23 mouse cellular contexts compared by ENCODE assay signal in the genomic region with DNA sequence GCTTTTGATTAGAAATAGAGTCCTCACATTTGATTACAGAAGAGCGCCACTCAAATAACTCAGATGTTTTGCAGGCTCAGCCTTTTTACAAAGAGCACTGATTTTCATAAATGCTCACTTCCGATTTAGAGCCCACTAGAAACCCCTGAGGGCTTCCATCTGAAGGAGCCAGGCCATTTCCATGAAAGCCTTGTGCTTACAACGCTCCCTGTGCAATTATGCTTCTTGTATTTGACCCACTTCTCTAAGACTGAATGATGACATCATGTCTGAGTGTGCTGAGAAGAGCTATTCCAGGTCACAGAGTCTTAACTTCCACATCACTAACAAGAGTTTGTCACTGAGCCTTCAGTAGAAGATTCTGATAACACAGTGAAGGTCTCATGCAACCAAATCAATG.
DNase-seq lines count a peak whose midpoint lies in the region; ATAC-seq and TF ChIP-seq lines count a peak whose summit lies in the region.
"Had no signal": no experiment of that assay in that cellular context is flagged by ENCODE, and none has a peak within 500 bp of the region (broad histone marks: within the 10 kb centered on the region; RNA-seq: fewer than 3 reads in every experiment).

No protein-coding gene starts in this region.

- no peak overlapping the region for H3K9ac ChIP-seq in forebrain, embryonic 14.5 days (ENCODE audit: low read length)
- H3K9ac ChIP-seq: heart, embryonic 15.5 days; hindbrain, embryonic 14.5 days; limb, embryonic 15.5 days; liver, embryonic 14.5 days; lung, embryonic 14.5 days; midbrain, embryonic 13.5 days; neural tube, embryonic 12.5 days had no signal

- peak; percentile 50 for ATAC-seq in forebrain, embryonic 14.5 days
- ATAC-seq: activated CD4-positive, CD25-positive, alpha-beta regulatory T cell, adult 4 months; midbrain, embryonic 13.5 days had no signal

- H3K4me2 ChIP-seq in forebrain, embryonic 14.5 days (ENCODE audit: low read length) = no peak overlapping the region
- H3K4me2 ChIP-seq: heart, embryonic 15.5 days; hindbrain, embryonic 14.5 days; limb, embryonic 15.5 days; lung, embryonic 14.5 days; midbrain, embryonic 13.5 days; neural tube, embryonic 12.5 days had no signal

- no peak for TF ChIP-seq CTCF in left cerebral cortex, adult 2 months (IDR thresholded peaks at IDR 0.05)

- 63% methylated on average over 3 of the region's 3 CpGs for whole genome bisulfite sequencing in forebrain, embryonic 14.5 days
- 81% methylated on average over 3 of the region's 3 CpGs for WGBS in forebrain, embryonic 10.5 days
- WGBS in embryonic facial prominence, embryonic 10.5 days = 51% methylated on average over 3 of the region's 3 CpGs

- intact Hi-C loops in left cerebral cortex, adult 2 months (cut with DNase I) = no loop called here

- no peak overlapping the region for H3K27ac ChIP-seq in forebrain, embryonic 14.5 days (ENCODE audit: low read depth, low read length)
- no peak overlapping the region for H3K27ac ChIP-seq in forebrain, embryonic 10.5 days
- no peak overlapping the region for H3K27ac ChIP-seq in embryonic facial prominence, embryonic 10.5 days (replicated peaks)
- no peak overlapping the region for H3K27ac ChIP-seq in left cerebral cortex, adult 2 months
- H3K27ac ChIP-seq: heart, embryonic 15.5 days; hindbrain, embryonic 14.5 days; limb, embryonic 15.5 days; liver, embryonic 14.5 days; midbrain, embryonic 13.5 days; neural tube, embryonic 12.5 days had no signal

- no peaks in the 10 kb centered on the region for H3K36me3 ChIP-seq in forebrain, embryonic 14.5 days (ENCODE audit: control insufficient read depth, insufficient read depth, low read length)
- no peaks in the 10 kb centered on the region for H3K36me3 ChIP-seq in forebrain, embryonic 10.5 days (replicated peaks)
- H3K36me3 ChIP-seq in embryonic facial prominence, embryonic 10.5 days (replicated peaks) = no peaks in the 10 kb centered on the region
- H3K36me3 ChIP-seq: heart, embryonic 15.5 days; limb, embryonic 15.5 days; midbrain, embryonic 13.5 days; neural tube, embryonic 12.5 days had no signal

- H3K27me3 ChIP-seq in forebrain, embryonic 14.5 days (replicated peaks; ENCODE audit: control insufficient read depth, insufficient read depth, low read length) = no peaks in the 10 kb centered on the region
- no peaks in the 10 kb centered on the region for H3K27me3 ChIP-seq in forebrain, embryonic 10.5 days (ENCODE audit: poor library complexity, severe bottlenecking)
- no peaks in the 10 kb centered on the region for H3K27me3 ChIP-seq in embryonic facial prominence, embryonic 10.5 days (replicated peaks; ENCODE audit: low read depth, poor library complexity, severe bottlenecking)
- H3K27me3 ChIP-seq: heart, embryonic 15.5 days; limb, embryonic 15.5 days; midbrain, embryonic 13.5 days; neural tube, embryonic 12.5 days had no signal

- DNase-seq in forebrain, embryonic 14.5 days (ENCODE audit: low spot score) = peak; percentile 30
- DNase-seq in forebrain, embryonic 10.5 days (ENCODE audit: extremely low spot score, low spot score) = no peak
- peak; percentile 28 for DNase-seq in brain, adult 2 months (ENCODE audit: low read depth, low spot score)
- peak; percentile 32 for DNase-seq in embryonic facial prominence, embryonic 10.5 days (ENCODE audit: low spot score)
- peak; percentile 75 for DNase-seq in retina, embryonic 14.5 days (ENCODE audit: low spot score)
- no peak for DNase-seq in thymus, postnatal 4 days
- DNase-seq in left cerebral cortex, adult 2 months (ENCODE audit: extremely low spot score in 1 of 2, low spot score in 2 of 2) = no peak
- DNase-seq: cerebellum, adult 9-10 months; gastrocnemius, postnatal 36 days; heart, postnatal 36 days; kidney, adult 2 months; kidney, postnatal 36 days; left cerebral cortex, postnatal 4 days; lung, embryonic 14.5 days; thymus, adult 18-20 months; thymus, postnatal 36 days had no signal

- no peaks in the 10 kb centered on the region for H3K4me1 ChIP-seq in forebrain, embryonic 14.5 days (ENCODE audit: control insufficient read depth, insufficient read depth, low read length)
- no peaks in the 10 kb centered on the region for H3K4me1 ChIP-seq in forebrain, embryonic 10.5 days
- peaks cover 7% of the 10 kb centered on the region; the same call in 1 of the 2 replicates for H3K4me1 ChIP-seq in embryonic facial prominence, embryonic 10.5 days
- H3K4me1 ChIP-seq: heart, embryonic 15.5 days; limb, embryonic 15.5 days; midbrain, embryonic 13.5 days; neural tube, embryonic 12.5 days had no signal

- H3K9me3 ChIP-seq in forebrain, embryonic 14.5 days (replicated peaks; ENCODE audit: control insufficient read depth, low read length) = no peaks in the 10 kb centered on the region
- H3K9me3 ChIP-seq in forebrain, embryonic 10.5 days = no peaks in the 10 kb centered on the region
- no peaks in the 10 kb centered on the region for H3K9me3 ChIP-seq in embryonic facial prominence, embryonic 10.5 days
- H3K9me3 ChIP-seq: heart, embryonic 15.5 days; limb, embryonic 15.5 days; midbrain, embryonic 13.5 days; neural tube, embryonic 12.5 days had no signal

- H3K4me3 ChIP-seq in forebrain, embryonic 14.5 days (ENCODE audit: low read depth, low read length) = no peak overlapping the region
- H3K4me3 ChIP-seq in forebrain, embryonic 10.5 days = no peak overlapping the region
- no peak overlapping the region for H3K4me3 ChIP-seq in embryonic facial prominence, embryonic 10.5 days
- H3K4me3 ChIP-seq in left cerebral cortex, adult 2 months = no peak overlapping the region
- H3K4me3 ChIP-seq: heart, embryonic 15.5 days; limb, embryonic 15.5 days; midbrain, embryonic 13.5 days; neural tube, embryonic 12.5 days had no signal

Comparison
In these comparisons a context has a peak if more than half of its experiments do, and no peak if none do; other contexts are left out.
1. DNase-seq: peak in forebrain, embryonic 14.5 days (single experiment), brain, adult 2 months (single experiment), embryonic facial prominence, embryonic 10.5 days (single experiment) and retina, embryonic 14.5 days (single experiment); none in forebrain, embryonic 10.5 days (single experiment), thymus, postnatal 4 days (single experiment) and left cerebral cortex, adult 2 months (0 of 2).